Mouse (Mus musculus): ENCODE measurements around the gene Cep135.

The Cep135 gene

GRCm38 (mm10) chr5:76645091-76645868 is 56.8 kb downstream of the Cep135 start:
- DNase-seq (ENCODE audit: low read depth, low spot score) = no peak

- DNase-seq (ENCODE audit: low read depth, low spot score) = no peak
Measured at GRCm38 (mm10) chr5:76649897-76650296, 61.4 kb downstream of the Cep135 start.

GRCm38 (mm10) chr5:76651151-76651725 is 62.7 kb downstream of the Cep135 start:
- no peak for DNase-seq (ENCODE audit: low read depth, low spot score)

- no peak for DNase-seq (ENCODE audit: low read depth, low spot score)
Measured at GRCm38 (mm10) chr5:76656212-76656611, 67.7 kb downstream of the Cep135 start, which contains the start of gene C530008M17Rik. TSS of gene C530008M17Rik (plus strand) at chr5:76656512.

GRCm38 (mm10) chr5:76657245-76658083 is 69.0 kb downstream of the Cep135 start:
- no peak for DNase-seq (ENCODE audit: low read depth, low spot score)

- DNase-seq (ENCODE audit: low read depth, low spot score) = no peak
Measured at GRCm38 (mm10) chr5:76658084-76658934, 69.8 kb downstream of the Cep135 start.

GRCm38 (mm10) chr5:76659958-76660635 is 71.6 kb downstream of the Cep135 start:
- no peak for DNase-seq (ENCODE audit: low read depth, low spot score)

GRCm38 (mm10) chr5:76661310-76661709 is 72.8 kb downstream of the Cep135 start:
- no peak for DNase-seq (ENCODE audit: low read depth, low spot score)

- no peak for DNase-seq (ENCODE audit: low read depth, low spot score)
Measured at GRCm38 (mm10) chr5:76664936-76665335, 76.4 kb downstream of the Cep135 start.

- DNase-seq (ENCODE audit: low read depth, low spot score) = no peak
Measured at GRCm38 (mm10) chr5:76665421-76665820, 76.9 kb downstream of the Cep135 start.

- no peak for DNase-seq (ENCODE audit: low read depth, low spot score)
Measured at GRCm38 (mm10) chr5:76666026-76666756, 77.7 kb downstream of the Cep135 start.

GRCm38 (mm10) chr5:76668118-76668517 is 79.6 kb downstream of the Cep135 start:
- DNase-seq (ENCODE audit: low read depth, low spot score) = no peak

- DNase-seq (ENCODE audit: low read depth, low spot score) = no peak
Measured at GRCm38 (mm10) chr5:76668547-76668946, 80.0 kb downstream of the Cep135 start.

GRCm38 (mm10) chr5:76670183-76670582 is 81.7 kb downstream of the Cep135 start:
- no peak for DNase-seq (ENCODE audit: low read depth, low spot score)

- DNase-seq (ENCODE audit: low read depth, low spot score) = no peak
Measured at GRCm38 (mm10) chr5:76674022-76674653, 85.6 kb downstream of the Cep135 start.

GRCm38 (mm10) chr5:76675369-76675768 is 86.9 kb downstream of the Cep135 start:
- no peak for DNase-seq (ENCODE audit: low read depth, low spot score)

GRCm38 (mm10) chr5:76680959-76681358 is 92.5 kb downstream of the Cep135 start:
- no peak for DNase-seq (ENCODE audit: low read depth, low spot score)

- no peak for DNase-seq (ENCODE audit: low read depth, low spot score)
Measured at GRCm38 (mm10) chr5:76681895-76682656, 93.6 kb downstream of the Cep135 start.

- DNase-seq (ENCODE audit: low read depth, low spot score) = no peak
Measured at GRCm38 (mm10) chr5:76683455-76683854, 95.0 kb downstream of the Cep135 start.
